Mouse (Mus musculus): ENCODE data around the gene Itgb6. TPM values are rescaled to one million over a fixed set of nuclear protein-coding genes. Genes with fewer than 3 reads are reported as not detected.

The Itgb6 gene
- total RNA-seq, 2 experiments from 2014 or later = not detected

DNA sequence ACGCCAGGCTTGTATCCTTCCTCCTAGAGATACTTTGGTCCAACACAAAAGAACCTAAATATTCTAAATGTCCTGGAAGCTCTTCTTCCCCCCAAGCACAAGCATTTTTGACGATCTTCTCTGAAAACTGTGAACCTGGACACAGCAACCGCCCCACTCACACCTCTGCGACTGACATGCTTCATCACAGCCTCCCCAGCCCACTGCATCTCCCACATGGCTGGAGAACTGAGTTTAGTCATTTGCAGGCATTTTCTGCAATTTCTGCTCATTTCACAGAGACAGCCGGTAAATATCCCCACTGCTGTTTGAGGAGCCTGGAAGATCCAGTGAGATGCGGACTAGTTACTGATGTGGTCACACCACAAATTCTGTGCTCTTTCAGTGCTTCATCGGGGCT is 107.7 kb downstream of the Itgb6 start:
- no peak for DNase-seq

DNA sequence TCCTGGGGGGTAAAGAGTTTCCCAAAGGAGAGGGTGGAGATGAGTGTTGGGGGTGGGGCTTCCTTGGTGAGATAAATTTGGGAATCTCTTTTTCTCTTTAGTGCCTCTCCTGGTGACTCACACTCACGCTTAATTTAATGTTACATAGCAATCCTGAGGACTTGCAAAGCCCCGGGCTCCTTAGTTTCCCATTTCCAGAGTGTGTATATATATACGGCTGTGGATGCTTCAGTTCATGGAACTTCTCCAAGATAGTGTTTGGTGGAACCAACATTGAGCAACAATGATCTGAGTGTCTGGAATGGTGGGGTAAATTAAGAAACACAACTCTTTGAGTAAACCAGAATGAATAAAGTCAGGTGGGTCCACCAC is 108.6 kb downstream of the Itgb6 start:
- no peak for DNase-seq

DNA sequence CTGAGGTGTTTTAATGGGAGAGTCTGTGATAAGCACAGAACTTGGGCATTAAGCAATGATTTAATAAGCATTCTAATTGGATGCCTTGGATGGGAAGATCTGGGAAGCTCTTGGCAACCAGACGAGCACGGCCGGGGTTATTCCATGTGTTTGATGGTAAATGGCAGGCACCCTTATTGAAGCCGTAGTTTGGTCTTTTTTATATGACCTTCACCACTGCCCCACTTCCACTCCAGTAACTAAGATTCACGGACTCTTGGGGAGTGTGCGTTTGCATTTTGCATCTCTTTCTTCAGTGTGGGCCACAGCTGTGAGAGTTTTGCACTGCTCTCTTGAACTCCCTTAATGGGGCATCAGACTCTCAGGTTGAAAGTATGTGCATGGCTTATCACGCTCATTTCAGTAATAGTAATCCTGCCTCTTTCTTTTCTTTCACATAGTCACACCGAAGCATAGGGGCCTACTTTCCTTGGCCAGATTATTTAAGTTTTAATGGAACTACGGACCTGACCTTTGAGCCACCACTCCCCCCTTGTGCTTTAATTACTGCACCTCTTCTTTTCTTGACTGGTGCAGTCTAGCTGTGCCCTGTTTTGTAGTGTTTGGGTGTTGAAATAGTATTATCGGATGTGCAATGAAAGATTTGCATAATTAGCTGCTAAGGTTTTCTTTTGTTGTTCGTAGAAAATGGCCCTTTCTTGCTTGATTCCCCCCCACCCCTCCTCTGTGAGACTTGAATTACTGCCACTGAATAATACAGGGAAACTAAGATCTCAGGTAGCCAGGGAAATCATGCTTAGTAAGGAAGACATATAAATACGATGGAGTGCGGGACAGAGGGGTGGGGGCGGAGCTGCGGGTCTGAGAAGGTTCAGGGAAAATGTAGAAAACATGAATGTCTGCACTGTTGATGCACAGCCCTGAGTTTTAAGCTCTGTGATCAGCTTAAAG is 109.3 kb downstream of the Itgb6 start:
- DNase-seq = no peak

DNA sequence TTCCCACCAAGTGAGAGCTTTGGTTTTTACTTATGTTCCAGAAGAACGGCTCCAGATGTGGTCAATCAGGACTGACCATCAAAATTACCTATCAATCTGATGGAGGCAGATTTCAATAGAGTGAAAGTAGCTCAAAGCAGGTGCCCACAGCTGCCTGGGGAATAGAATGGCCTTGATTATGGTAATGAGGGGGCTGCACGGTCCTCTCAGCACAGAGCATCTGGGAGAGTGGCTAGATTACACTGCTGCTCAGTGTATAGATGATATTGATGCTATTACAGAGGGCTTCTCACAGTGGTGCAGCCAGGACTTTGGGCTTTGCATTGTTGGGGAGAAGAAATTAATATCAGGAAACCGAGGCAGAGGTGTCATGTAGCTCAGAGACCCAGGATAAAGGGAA is 110.8 kb downstream of the Itgb6 start:
- DNase-seq = no peak

DNA sequence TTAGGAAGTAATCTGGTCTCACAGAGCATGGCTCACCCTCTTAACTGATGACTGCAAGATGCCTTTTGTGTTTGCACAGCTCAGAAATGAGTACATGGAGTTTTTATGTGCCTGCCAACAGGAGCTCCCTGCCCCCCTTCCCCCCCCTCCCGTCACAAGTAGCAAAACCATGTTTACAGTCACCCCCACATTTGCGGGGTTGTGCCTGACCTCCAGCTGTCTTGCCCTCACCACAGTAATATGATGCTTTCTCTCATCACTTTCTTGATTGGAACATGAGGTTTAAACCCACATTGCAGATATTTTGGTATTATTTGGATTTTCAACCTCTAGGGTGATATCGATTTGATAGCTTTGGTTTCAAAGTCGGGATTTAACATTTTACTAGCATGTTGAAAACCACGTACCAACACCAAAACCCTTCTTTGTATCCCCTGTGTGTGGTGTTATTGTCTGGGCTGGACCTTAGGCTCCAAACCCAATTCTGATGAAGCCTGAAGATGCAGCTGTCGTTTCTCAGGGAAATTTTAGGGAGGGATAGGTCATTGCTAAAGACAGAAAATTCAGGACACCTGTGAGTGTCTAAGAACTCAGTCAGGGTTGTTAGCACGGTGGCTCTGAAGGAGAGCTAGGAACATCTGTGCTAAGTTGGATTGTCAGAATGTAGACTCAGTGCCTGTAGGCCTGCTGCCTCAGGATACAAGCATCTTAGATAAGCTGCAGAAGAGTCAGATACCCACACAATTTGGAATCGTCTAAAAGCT is 112.8 kb downstream of the Itgb6 start:
- DNase-seq = no peak

DNA sequence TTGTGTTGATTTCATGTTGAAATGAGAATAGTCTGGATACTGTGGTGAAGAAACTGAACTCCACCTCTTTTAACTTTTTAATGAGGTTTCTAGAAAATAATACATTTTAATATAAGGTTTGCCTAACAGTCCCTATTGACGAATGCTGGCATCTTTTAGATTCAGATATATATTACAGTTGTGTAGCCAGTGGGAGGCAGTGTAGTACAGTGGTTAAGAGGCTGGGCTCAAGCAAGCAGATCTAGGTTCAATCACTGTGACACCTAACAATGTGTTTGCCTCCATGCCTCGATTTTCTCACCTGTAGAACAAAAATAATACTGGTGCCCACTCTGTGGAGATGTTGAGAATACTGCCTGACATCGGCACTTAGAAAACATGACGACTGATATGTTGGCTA is 114.5 kb downstream of the Itgb6 start:
- peak in 1 of 2 experiments; percentile 21 for DNase-seq

DNA sequence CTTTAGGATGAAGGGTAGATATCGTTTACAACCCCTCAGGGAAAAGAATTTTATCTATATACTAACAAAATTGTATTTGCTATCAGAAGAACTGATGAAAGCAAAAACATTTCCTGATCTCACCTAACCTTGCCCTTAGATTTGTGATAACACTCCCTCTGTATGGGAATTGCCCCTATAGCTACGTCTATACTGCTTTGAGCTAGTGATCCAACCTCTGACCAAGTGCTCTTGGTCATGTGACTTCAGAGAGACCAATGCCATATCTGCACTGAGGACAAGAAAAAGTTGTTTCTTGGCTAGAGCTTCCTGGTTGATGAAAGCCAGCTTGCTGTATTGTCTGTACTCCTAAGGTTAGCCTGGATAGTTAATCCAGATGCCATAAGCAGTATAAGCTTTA is 121.1 kb downstream of the Itgb6 start:
- DNase-seq = no peak

DNA sequence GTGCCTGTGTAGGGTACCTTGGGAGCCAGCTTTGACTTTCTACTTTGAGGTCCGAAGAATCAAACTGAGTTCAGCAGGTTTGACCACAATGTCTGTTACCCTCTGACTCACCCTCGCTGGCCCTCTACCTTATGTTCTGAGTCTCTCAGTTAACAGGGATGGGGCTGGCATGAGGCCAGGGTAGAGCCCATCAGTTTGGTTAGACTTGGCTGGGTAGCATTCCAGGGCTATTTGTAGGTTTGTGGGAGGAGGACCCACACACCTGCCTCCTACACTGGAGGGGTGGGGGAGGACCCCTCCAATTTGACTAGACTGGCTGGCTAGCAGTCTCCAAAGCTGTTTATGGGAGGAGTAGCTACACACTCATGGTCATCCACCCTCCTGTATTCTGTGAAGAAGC is 121.6 kb downstream of the Itgb6 start:
- no peak for DNase-seq

DNA sequence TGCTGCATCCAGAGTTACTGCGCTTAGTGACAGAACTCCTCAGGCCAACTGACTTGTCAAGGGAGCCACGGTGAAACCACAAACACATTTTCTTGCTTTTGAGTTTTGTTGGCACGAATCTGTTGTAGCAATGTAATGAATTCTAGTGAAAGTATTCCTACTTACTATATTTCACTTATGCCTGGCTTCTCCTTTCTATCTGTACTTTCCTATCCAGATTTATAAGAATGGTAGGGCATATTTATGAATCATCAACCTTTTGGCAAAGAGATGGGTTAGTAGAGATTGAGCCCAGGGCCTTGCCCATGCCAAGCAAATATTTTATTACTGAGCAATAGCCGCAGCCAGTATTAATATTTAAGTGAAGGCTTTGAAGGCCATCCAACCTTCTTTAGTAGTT is 139.0 kb downstream of the Itgb6 start:
- DNase-seq = no peak

DNA sequence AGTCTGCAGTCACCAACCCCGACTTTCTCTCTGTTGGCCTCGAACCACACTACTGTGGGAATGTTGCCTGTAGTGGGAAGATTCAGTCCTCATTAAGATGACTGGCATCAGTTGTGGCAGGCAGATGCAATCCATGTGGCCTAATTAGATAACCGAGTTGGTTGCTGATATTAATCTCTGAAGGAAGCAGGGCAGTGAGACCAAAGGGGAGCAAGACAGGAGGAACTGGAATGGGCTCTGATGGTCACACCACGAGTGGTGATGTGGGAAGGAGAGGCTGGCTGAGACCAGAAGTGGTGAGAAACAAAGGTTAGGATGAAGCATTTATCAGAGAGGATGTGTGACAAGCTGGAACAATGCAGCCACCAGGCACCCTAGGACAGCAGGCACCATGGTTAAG is 167.9 kb downstream of the Itgb6 start:
- DNase-seq = no peak

DNA sequence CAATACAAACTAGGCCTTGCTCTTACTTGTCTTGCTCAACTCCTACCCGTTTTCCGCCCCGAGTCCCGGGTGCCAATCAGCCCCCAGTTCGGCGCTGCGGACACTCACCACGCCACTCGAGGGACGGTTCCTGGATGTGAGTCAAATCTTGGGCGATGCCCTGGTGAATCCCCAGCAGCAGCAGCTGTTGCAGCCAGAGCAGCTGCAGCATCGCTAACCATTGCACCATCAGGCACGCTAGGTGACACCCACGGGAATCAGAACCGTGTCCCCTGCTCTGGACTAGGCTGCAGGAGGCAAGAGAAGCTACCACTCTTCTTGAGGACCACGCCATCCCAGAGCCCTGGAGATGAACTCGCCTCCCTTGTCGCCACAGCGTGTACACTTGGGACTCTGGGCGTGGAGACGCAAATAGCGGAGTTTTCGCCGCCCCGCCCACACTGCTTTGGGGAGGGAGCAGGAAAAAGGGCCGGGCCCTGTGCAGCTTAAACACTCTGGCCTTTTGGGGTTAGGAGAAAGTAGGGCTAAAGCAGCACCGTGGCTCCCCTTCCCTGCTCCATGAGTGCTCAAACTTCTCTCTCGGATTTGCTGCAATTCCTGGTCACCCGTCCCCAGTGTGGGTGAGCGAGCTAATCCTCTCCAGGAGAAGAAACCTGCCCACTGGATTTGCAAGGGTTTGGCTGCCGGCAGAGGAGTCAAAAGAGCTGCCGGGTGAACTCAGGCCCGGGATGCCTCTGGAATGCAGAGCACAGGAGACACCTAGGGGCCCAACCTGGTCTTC is 169.4 kb downstream of the Itgb6 start, which contains the start of gene Pla2r1:
Gene Pla2r1 (minus strand): TSS at position 407 of the 781 bp plus-strand sequence.
- DNase-seq = peak; percentile 80 to 81

DNA sequence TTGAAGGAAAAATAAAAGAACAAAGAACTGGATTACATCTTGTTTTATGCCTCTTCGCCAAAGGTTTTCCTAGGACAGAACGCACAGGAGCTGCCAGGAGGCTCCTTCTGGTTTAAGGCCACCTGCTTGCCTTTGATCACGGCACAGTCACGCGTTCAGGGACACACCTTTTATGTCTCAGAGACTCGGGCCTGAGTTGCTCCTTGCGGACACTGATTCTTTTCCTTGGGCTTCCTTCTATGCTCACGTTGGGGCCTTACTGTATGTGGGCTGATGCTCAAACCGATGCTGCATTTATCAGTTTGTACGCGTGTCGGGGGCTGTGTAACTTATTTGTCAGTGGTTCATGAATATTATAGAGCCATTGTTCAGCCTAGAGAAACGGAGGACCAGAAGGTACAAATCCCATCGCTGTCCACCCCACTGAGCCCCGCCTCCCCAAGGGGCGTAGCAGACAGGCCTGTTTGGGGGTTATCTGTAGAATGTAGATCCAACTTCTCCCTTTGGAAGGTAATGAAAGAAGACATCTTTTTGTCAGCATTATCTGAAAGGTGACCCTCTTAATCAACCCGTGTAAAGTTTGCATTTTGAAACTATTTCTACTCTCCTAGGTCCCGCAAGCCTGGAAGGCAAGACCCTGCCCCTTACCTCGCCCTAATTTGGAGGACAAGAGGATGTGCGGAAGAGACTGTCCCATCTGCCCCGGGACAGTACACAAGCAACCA is 170.1 kb downstream of the Itgb6 start:
- peak in 1 of 2 experiments; percentile 5 for DNase-seq

DNA sequence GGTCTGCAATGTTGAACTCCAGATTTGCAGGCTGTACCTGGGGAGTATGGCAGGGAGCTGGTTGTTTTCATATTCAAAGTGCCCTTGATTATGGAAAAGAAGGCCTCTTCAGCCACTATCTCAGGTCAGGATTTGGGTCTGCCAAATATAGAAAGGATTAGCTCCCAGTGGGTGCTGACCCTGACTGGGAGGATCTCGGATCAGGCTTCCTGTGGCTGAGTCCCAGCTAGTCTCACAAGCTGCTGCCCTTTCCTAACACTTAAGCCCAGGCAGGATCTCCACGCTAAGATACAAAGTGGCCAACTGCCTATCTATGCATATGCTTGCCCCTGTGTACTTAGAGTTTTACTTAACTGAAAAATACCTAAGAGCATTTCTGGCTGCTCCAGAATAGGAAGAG is 170.8 kb downstream of the Itgb6 start:
- peak in 1 of 2 experiments; percentile 18 for DNase-seq

DNA sequence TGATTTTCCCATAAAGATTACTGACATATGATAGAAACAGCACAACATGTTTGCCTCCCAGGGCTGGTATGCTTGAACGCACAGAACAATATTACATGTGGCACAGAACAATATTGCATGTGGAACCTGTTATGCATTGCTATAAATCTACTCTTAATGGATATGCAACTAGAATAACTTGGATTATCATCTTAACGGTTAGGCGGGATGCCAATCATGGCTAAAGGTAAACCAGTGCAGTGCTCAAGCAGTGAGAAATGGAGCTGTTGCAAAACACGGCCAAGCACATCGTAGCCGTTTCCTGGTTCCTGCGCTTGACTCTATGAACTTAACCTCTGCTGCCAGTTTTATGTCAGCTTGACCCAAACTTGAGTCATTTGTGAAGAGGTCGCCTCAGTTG is 171.9 kb downstream of the Itgb6 start:
- DNase-seq = no peak

DNA sequence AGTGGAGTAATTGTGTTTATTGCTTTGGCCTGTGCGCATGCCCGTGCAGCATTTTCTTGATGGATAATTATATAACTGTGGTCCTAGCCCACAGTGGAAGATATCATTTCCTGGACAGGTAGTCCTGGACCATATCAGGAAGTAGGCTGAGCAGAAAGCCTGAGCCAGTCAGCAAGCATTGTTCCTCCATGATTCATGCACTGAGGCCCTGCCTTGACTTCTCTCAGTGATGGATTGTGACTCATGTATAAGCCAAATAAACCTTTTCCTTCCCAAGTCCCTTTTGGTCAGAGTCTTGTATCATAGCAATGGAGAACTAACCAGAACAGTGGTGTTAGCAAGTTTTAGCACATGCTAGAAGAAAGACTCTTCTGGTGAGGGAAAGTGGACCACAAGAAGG is 172.6 kb downstream of the Itgb6 start:
- no peak for DNase-seq

Other genes starting within 250 kb of the Itgb6 start
- gene Pla2r1, start 169.3 kb downstream of the Itgb6 start, total RNA-seq (2021) = 1 to 10 TPM; 3.6 to 3.9 TPM
- 10 to 100 TPM; 60.5 to 72.8 TPM for gene Rbms1, start 240.5 kb upstream of the Itgb6 start, total RNA-seq (2021)

Measured in adrenal gland, postnatal 36 days (tissue).